Mouse (Mus musculus) heart, adult 2 months (tissue): Measurements from ENCODE around the gene Rtl1.

Experiments used
- CTCF ChIP-seq: fragments of 200-600 bp; IDR thresholded peaks from 2 replicates; pipeline ENCODE4 v1.8.1; 2022; ENCODE audit warnings: antibody characterized with exemption, mild to moderate bottlenecking, moderate library complexity
- EP300 ChIP-seq: fragments of 200-500 bp; IDR thresholded peaks from 2 replicates; pipeline ENCODE4 v1.6.1; 2011; ENCODE audit warnings: low read depth, low read length, control low read depth; ENCODE audit not compliant: insufficient read depth
- POLR2A ChIP-seq: fragments of 200-500 bp; IDR thresholded peaks from 2 replicates; pipeline ENCODE4 v1.6.1; 2011; ENCODE audit warnings: mild to moderate bottlenecking, low read depth, low read length, control low read depth; ENCODE audit not compliant: insufficient read depth

DNA sequence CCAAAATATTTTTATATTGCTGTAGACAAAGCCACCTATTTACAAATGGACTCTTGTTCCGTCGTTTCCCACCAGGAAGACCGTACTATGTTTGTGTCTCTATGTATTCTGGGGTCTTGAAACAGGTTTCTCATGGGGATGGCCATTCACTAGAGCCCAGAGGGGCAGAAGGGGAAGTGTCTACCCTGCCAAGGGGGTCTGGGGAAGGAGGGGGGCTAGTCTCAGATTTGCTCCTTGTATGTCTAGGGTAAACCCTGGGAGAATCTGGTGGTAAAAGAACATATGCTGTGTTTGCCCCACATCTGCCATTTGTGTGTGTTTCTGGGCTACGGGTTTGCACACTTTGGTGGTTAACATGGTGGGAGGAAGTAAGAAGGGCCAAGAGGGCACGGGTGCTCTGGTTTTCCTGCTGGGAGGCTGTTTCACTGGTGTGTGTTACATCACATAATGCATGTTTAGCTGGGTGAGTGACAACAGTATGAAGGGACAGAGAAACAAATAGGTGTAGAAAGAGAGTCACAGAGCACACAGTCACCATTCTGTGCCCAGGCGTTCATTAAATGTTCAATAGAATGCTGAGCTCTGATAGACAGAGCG lies 41.1 kb downstream of the Rtl1 start:
- TF ChIP-seq EP300 (no peak), CTCF (no peak), POLR2A (no peak)
